14 mouse cellular contexts compared by ENCODE assay signal in the genomic region with DNA sequence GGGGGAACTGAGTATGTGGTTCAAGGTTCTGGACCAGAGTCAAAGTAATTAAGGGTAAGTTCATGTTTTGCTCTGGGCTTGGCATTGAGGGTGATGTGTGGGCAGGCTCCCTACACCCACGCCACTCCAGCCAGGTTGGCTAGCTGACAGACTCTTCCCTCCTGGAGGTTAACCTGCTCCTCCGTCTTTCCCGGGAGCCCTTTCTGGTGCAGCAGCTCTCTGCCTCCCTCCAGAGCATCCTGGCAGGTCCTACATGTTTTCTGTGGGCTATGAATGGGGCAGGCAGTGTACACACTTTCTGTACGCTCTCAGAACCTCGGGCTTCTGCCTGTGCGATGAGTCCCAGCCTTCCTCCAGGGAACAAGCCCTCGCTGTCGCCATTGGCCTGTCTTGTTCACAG.
A peak's percentile ranks its signal among the peaks of the same experiment; 100 is the strongest.
DNase-seq lines count a peak whose midpoint lies in the region; TF ChIP-seq lines count a peak whose summit lies in the region.
"Had no signal": no experiment of that assay in that cellular context is flagged by ENCODE, and none has a peak within 500 bp of the region (broad histone marks: within the 10 kb centered on the region; RNA-seq: fewer than 3 reads in every experiment).

No protein-coding gene starts in this region.

- no peaks in the 10 kb centered on the region for H3K4me1 ChIP-seq in ES-Bruce4 (ENCODE audit: control insufficient read depth, insufficient read depth, low read length)
- H3K4me1 ChIP-seq: stomach, embryonic 15.5 days had no signal

- TF ChIP-seq POLR2A in ES-Bruce4 (IDR thresholded peaks at IDR 0.05; ENCODE audit: insufficient read depth, low read length), result no peak

- no peaks in the 10 kb centered on the region for H3K27me3 ChIP-seq in ES-Bruce4 (ENCODE audit: control insufficient read depth, insufficient read depth, low read length, poor library complexity, severe bottlenecking)
- H3K27me3 ChIP-seq: stomach, embryonic 15.5 days had no signal

- peak; percentile 4 for DNase-seq in heart, adult 8-10 months (ENCODE audit: low spot score)
- DNase-seq in heart, adult 9 months (ENCODE audit: low spot score in 2 of 2), result no peak
- DNase-seq in left cerebral cortex, adult 2 months (ENCODE audit: extremely low spot score in 1 of 2, low spot score in 2 of 2), result no peak
- DNase-seq in left cerebral cortex, adult 11 months (ENCODE audit: low spot score), result no peak
- peak; percentile 16 for DNase-seq in brain, adult 2 months (ENCODE audit: low read depth, low spot score)
- DNase-seq in neural tube, embryonic 10.5 days (ENCODE audit: extremely low spot score, low spot score), result no peak
- DNase-seq: right cerebral cortex, postnatal 25 days; thymus, postnatal 36 days had no signal

- no peaks in the 10 kb centered on the region for H3K9me3 ChIP-seq in ES-Bruce4 (replicated peaks; ENCODE audit: control insufficient read depth, insufficient read depth, low read length, poor library complexity, severe bottlenecking)
- H3K9me3 ChIP-seq: kidney, embryonic 15.5 days; neural tube, embryonic 15.5 days; stomach, embryonic 15.5 days had no signal

- TF ChIP-seq EP300 in ES-Bruce4 (IDR thresholded peaks at IDR 0.05; ENCODE audit: insufficient read depth, low read depth, low read length), result no peak

- H3K27ac ChIP-seq in left cerebral cortex, adult 2 months, result no peak overlapping the region
- no peak overlapping the region for H3K27ac ChIP-seq in ES-Bruce4 (ENCODE audit: insufficient read depth, low read length)
- H3K27ac ChIP-seq: hindbrain, embryonic 14.5 days; kidney, embryonic 15.5 days; macrophage; neural tube, embryonic 15.5 days; stomach, embryonic 15.5 days had no signal

- no peaks in the 10 kb centered on the region for H3K36me3 ChIP-seq in ES-Bruce4 (ENCODE audit: control insufficient read depth, insufficient read depth, low read length, poor library complexity, severe bottlenecking)
- H3K36me3 ChIP-seq: kidney, embryonic 15.5 days; neural tube, embryonic 15.5 days; stomach, embryonic 15.5 days had no signal

- H3K9ac ChIP-seq in ES-Bruce4 (ENCODE audit: low read depth, poor library complexity, severe bottlenecking), result no peak overlapping the region
- H3K9ac ChIP-seq: hindbrain, embryonic 14.5 days; kidney, embryonic 15.5 days; neural tube, embryonic 15.5 days; stomach, embryonic 15.5 days had no signal

- intact Hi-C loops in left cerebral cortex, adult 2 months (cut with DNase I), result no loop called here

- no peak overlapping the region for H3K4me3 ChIP-seq in left cerebral cortex, adult 2 months
- H3K4me3 ChIP-seq in ES-Bruce4 (ENCODE audit: low read depth, low read length), result no peak overlapping the region
- H3K4me3 ChIP-seq: kidney, embryonic 15.5 days; neural tube, embryonic 15.5 days; stomach, embryonic 15.5 days had no signal

- TF ChIP-seq CTCF in left cerebral cortex, adult 2 months (IDR thresholded peaks at IDR 0.05), result peak; percentile 31
- peak; percentile 25 for TF ChIP-seq CTCF in ES-Bruce4 (IDR thresholded peaks at IDR 0.05; ENCODE audit: low read depth, low read length)

Comparison
In these comparisons a context has a peak if more than half of its experiments do, and no peak if none do; other contexts are left out.
1. DNase-seq: peak in heart, adult 8-10 months (single experiment) and brain, adult 2 months (single experiment); none in heart, adult 9 months (0 of 2), left cerebral cortex, adult 2 months (0 of 2), left cerebral cortex, adult 11 months (single experiment) and neural tube, embryonic 10.5 days (single experiment).